Mouse (Mus musculus) forebrain, embryonic 10.5 days (tissue): Measurements from ENCODE around the gene Hyal5. TPM values are rescaled to one million over a fixed set of nuclear protein-coding genes. Genes with fewer than 3 reads are reported as not detected.

Experiments used
- polyA plus RNA-seq: library from polyadenylated mRNA; unstranded; fragments of >200 nt; fragmentation: Nextera tagmentation; extraction: Ambion mirVana; gene quantifications from 2 replicates; pipeline ENCODE4 v1.2.1, GENCODE M21; 2016

Gene Hyal5
- polyA plus RNA-seq, 1 experiment from 2014 or later, result not detected

Other genes starting within 250 kb of the Hyal5 start
- 56.1 and 56.9 TPM in 2 replicates for gene Wasl, start 193.0 kb upstream of the Hyal5 start, polyA plus RNA-seq
- not detected in 2 replicates for gene Hyal6, start 124.8 kb upstream of the Hyal5 start, polyA plus RNA-seq
- not detected in 2 replicates for gene Hyal4, start 109.7 kb upstream of the Hyal5 start, polyA plus RNA-seq
- gene Spam1, start 66.8 kb upstream of the Hyal5 start, polyA plus RNA-seq, result not detected in 2 replicates
- gene Tmem229a, start 98.3 kb downstream of the Hyal5 start, polyA plus RNA-seq, result 0.95 and 1.0 TPM in 2 replicates